Mouse (Mus musculus): Measurements from ENCODE around the gene Abhd2.

GRCm38 (mm10) chr7:79249581-79249980, 23.4 kb upstream of the Abhd2 start:
- TF ChIP-seq POLR2A (IDR thresholded peaks at IDR 0.05; ENCODE audit: low read depth, low read length): no peak
- no peak for TF ChIP-seq CTCF (IDR thresholded peaks at IDR 0.05; ENCODE audit: borderline replicate concordance, insufficient read depth, low read length)
